Mouse (Mus musculus) embryonic fibroblast, embryonic 13.5 days (primary cell): Measurements from ENCODE around the gene Cd300ld2.

Source experiments
- CTCF ChIP-seq: IDR thresholded peaks from 2 replicates; pipeline ENCODE4 v1.5.1; 2011; ENCODE audit warnings: mild to moderate bottlenecking, control low read depth, low read length, moderate library complexity, borderline replicate concordance; ENCODE audit not compliant: insufficient read depth
- POLR2A ChIP-seq: IDR thresholded peaks from 2 replicates; pipeline ENCODE4 v1.6.1; 2011; ENCODE audit warnings: low read depth, mild to moderate bottlenecking, control low read depth, low read length, moderate library complexity

- TF ChIP-seq CTCF (no peak), POLR2A (no peak)
These were observed 50.7 kb downstream of the Cd300ld2 start for GRCm38 (mm10) chr11:114965182-114965828.
